Mouse (Mus musculus) c-Kit-positive CD71-positive TER-119-positive erythroid progenitor cells, embryonic 14.5 days (primary cell): Measurements from ENCODE around the gene Atp1a2.
"Not testable (repeated sequence)": the region's sequence is repeated elsewhere in the genome, so short reads cannot be mapped to it uniquely, and the experiment has no call there.

ENCODE experiments used
- DNase-seq: peaks from one replicate; pipeline ENCODE4 v3.0.0-alpha.2; 2013; ENCODE audit warnings: low spot score

The Atp1a2 gene

DNA sequence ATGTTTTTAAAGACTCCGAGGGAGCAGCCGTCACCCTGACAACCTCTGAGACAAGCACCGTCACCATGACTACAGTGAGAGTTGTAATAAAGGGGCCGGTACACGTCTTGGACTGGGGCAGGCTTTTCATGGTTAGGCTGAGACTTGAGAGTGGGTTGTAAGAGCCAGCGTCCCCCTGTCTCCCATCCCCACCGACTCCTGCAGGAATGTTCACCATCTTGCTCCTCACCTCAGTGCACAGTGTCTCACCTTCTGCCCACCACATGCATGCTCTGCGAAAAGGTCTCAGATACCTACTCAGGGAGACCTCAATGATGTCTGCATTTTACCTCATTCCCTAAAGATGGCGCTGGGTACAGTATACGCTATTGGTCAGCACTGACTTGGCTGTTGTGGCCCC, 26.1 kb downstream of the Atp1a2 start:
- no peak for DNase-seq

DNA sequence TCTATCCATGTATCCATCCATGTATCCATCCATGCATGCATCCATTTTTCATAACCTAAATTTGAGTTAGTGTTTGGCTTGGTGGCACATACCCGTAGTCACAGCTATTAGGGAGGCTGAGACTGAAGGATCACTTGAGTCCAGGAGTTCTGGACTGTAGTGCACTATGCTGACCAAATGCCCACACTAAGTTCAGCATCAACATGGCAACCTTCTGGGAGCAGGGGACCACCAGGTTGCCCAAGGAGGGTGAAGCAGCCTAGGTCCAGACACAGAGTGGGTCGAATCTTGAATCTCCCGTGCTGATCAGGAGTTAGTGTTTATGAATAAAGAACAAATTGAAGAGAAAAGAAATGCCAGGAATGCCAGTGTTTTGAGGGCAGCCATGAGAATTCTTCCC, 26.7 kb downstream of the Atp1a2 start:
- DNase-seq = no peak

GRCm38 (mm10) chr1:172261477-172262078, 36.3 kb downstream of the Atp1a2 start, which contains the start of gene Igsf8:
Gene Igsf8 (plus strand): TSS chr1:172261641.
- DNase-seq = no peak

DNA sequence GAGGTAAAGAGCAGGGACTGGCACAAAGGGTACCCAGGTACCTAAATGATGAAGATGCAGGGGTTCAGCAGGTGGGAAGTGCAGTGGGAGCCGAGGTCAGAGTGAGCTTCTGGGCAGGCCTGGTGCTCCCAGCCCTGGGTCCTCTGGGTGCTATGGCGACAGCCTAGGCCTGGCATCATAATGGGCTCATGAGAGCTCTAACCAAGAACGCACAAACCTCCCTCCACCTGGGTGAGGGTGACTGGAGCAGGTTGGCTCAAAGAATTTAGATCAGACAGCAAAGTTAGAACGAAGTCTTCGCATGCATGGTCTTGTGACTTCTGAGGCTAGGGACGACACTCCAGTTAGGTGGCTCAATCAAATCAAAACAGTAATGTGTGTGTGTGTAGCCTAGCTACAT, 39.5 kb downstream of the Atp1a2 start, which contains the start of gene Atp1a4:
TSS of gene Atp1a4 (minus strand) at position 101 of the 400 bp plus-strand sequence.
- DNase-seq = no peak

GRCm38 (mm10) chr1:172247679-172248078, 50.2 kb downstream of the Atp1a2 start:
- no peak for DNase-seq

DNA sequence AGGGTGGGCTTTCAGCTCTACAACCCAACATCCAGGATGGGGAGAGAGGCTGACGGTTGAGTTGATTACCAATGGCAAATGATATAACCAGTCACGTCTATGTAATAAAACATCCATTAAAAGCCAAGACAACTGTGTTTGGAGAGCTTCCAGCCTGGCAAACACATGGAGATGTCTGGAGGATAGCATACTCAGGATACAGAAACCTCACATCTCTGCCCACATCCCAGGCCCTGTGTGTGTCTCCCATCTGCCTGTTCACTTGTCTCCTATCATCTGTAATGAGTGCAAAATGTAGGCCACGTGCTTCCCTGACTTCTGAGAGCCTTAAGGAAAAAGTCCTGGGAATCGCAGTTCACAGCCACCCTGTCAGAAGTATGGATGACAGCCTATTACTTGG, 50.6 kb downstream of the Atp1a2 start:
- DNase-seq = no peak

DNA sequence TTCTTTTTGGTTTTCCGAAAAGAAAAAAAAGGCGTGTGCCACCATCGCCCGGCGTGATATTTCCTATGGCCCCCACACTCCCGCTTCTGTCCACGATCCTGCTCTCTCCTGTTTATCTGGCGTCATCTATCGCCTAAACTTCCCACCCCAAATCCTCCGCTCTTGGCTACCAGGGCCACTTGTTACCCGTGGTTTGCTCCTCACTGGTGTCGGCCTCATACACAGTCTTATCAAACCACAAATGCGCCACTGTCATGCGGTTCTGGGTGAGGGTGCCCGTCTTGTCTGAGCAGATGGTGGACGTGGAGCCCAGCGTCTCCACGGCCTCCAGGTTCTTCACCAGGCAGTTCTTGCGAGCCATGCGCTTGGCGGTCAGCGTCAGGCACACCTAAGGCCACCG, 53.2 kb downstream of the Atp1a2 start:
- DNase-seq = not testable (repeated sequence)

GRCm38 (mm10) chr1:172243547-172244205, 54.2 kb downstream of the Atp1a2 start:
- DNase-seq = no peak

GRCm38 (mm10) chr1:172242401-172242800, 55.5 kb downstream of the Atp1a2 start:
- no peak for DNase-seq

DNA sequence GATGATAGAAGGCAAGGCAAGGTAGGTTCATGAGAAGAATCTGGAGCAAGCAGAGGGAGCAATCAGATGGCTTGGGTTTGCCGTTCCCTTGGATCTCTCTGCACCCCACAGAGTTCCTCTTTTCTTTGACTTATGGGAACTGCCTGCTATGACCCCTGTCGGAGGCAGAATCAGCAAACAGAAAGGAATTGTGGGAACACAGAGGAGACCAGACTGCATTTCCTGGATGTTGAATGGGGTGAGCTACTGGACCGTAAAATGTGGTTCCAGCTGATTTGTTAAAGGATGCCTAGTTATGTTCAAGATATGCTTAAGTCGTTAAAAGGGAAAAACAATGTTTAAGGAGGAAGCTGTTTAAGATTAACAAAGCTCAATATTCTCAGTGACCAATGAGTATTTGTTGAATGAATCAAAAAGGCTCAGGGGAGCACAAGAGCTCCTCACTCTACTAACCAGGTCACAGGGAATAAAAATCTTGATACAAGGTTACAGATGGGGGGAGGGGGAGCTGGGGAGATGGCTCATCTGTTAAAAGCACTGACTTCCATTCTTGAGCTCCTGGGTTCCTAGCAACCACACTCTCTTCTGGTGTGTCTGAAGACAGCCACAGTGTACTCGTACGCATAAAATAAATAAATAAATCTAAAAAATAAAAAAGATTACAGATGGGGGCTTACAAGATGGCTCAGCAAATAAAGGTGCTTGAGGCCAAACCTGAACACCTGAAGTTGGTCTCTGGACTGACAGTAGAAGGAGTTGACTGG, 56.7 kb downstream of the Atp1a2 start:
- no peak for DNase-seq

DNA sequence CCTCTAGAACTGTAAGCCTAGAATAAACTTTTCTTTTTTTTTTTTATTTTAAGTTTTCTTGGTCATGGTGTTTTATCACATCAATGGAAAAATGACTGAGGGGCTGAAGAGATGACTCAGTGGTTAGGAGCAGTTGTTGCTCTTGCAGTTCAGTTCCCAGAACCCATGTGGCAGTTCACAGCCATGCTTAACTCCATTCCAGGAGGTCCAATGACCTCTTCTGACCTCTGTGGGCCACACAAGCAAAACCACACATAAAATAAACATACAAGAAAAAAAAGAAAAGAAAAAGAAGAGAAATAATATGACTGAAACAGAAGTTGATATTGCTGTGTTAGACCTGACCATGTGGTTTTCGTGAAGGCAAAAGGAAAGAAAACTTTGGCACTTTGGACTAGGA, 68.6 kb downstream of the Atp1a2 start:
- DNase-seq = no peak

GRCm38 (mm10) chr1:172228209-172228608, 69.7 kb downstream of the Atp1a2 start:
- no peak for DNase-seq
